Mouse (Mus musculus) CH12.LX (cell line): ENCODE data around the gene Dus3l.

Experiments
- CTCF ChIP-seq, 2 experiments: IDR thresholded peaks in 1 of 2; conservative IDR thresholded peaks in 1 of 2; 2 replicates each; pipeline ENCODE4 v1.5.1; 2011 to 2012; ENCODE audit warnings: low read depth in 2 of 2, low read length in 2 of 2, improper control_type of control experiment in 1 of 2, inconsistent platforms in 1 of 2, mild to moderate bottlenecking in 1 of 2, moderate library complexity in 1 of 2
- HCFC1 ChIP-seq: IDR thresholded peaks from 2 replicates; pipeline ENCODE4 v1.6.1; 2012; ENCODE audit warnings: low read depth, mild to moderate bottlenecking, inconsistent platforms, low read length, improper control_type of control experiment
- POLR2A ChIP-seq: IDR thresholded peaks from 2 replicates; pipeline ENCODE4 v1.6.1; 2011; ENCODE audit warnings: low read depth, mild to moderate bottlenecking, improper control_type of control experiment, low read length
- USF1 ChIP-seq: IDR thresholded peaks from 2 replicates; pipeline ENCODE4 v1.6.1; 2014; ENCODE audit warnings: low read depth, mild to moderate bottlenecking, inconsistent platforms, low read length, improper control_type of control experiment

DNA sequence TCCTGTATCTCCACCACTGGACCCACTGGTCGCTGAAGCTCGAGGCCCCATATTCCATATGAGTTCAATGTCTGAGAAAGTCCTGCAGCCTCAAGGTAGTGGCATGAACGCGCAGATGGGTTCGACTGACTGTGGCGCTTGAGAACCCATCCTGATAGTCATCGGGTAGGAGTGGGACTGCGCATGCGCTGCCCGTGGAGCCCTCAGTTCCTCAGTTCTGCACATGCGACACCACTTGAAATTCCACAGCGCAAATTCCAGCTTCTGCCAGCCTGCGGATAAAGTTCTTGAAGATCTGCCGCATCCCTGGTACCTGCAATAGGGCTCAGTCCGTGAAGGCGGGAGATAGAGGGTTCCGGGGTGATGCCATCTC is 23.8 kb upstream of the Dus3l start:
- TF ChIP-seq HCFC1 (no peak), POLR2A (no peak), CTCF (conservative IDR thresholded peaks at IDR 0.05 in 1 of 2, IDR thresholded peaks at IDR 0.05 in 1 of 2; ENCODE audit: low read depth in 2 of 2, low read length in 2 of 2) (no peak), USF1 (no peak)
